Mouse (Mus musculus): ENCODE data around the gene Thrb. TPM values are rescaled to one million over a fixed set of nuclear protein-coding genes. Genes with fewer than 3 reads are reported as not detected.
A peak's percentile ranks its signal among the peaks of the same experiment; 100 is the strongest.

The Thrb gene
- total RNA-seq (2014; fragmentation: Nextera tagmentation) (0.17 and 0.49 TPM in 2 replicates), total RNA-seq (2017) (1.4 and 1.5 TPM in 2 replicates)

DNA sequence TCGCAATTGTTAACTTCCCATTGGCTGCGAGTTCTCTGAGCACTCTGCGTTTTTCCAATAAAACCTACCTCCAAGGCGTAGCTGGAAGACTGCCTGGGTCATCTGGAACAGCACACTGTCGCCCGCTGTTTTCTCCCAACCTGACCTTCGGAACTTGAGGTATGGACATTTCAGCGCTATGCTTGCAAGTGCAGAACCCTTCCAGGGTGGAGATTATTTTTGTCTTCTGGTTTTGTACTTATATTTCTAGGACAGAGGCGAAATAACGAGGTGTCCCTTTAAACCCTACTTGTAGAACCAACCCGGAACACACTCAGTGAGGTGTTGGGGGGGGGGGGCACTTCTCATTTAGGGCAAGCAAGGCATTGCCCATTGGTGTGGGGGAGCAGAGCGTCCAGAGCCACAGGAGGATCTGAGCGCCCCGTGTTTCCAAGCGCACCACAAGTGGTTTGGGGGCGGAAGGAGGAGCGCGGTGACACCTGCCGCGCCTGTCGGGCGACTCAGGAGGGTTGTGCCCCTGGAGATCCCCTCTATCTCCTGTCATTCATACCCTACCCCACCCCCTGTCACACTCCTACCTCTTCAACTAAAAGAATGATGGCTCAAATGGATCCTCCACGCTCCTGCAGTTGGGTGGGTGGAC is at the start of gene Thrb:
TSS of gene Thrb (plus strand) at position 576 of the 643 bp plus-strand sequence.
- ATAC-seq (replicated peaks; ENCODE audit: poor library complexity, severe bottlenecking): peak; percentile 47

- no peak for ATAC-seq (replicated peaks; ENCODE audit: poor library complexity, severe bottlenecking)
Observed at GRCm38 (mm10) chr14:17621671-17622070, 38.4 kb upstream of the Thrb start.

DNA sequence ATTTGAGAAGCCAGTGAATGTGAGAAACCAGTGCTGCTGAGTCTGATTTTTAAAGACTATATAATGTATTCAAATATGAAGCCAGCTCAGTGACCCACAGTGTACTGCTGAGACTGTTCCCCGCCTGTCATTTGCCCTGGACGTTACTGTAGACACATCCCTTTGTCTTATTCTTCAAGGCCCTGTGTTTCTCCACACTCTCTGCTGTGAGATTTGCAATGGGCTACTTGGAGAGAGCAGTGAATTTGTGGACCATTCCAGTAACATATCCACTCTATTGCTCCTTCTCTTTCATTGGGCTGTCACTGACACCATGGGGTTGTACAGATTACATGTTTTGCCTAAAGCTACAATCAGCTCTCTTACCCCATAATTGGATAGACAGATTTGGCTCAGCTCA is 36.1 kb upstream of the Thrb start:
- no peak for ATAC-seq (replicated peaks; ENCODE audit: poor library complexity, severe bottlenecking)

GRCm38 (mm10) chr14:17629215-17629614 is 30.8 kb upstream of the Thrb start:
- ATAC-seq (replicated peaks; ENCODE audit: poor library complexity, severe bottlenecking): no peak

DNA sequence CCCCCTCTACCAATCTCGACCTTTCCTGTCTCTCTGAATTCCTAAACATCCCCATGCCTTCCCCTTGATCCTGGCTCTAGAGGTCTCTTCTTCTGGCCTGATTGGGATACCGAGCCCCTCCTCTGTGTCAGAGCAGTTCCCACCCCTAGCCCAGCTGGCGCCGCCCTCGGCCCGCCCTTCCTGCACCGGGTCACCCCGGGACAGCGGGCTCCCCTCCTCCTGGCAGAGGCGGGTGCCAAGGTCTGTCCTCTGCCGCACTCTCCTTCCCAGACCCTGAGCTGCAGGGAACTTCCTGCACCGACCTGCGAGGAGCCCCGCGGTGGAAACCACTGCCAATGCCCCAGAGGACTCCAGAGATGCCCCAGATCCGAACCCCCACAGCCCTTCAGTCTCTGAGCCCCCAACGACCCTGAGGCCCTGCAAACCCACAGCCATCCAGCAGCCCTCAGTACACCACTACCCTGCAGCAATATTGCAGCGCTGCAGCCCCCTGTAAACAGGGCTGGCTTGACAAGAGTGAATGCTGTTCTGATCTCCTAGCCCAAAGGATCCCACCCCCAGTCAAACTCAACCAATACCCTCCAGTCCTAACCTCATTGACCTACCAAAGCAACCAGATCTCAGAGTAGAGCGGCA is 27.1 kb upstream of the Thrb start:
- peak; percentile 94 for ATAC-seq (replicated peaks; ENCODE audit: poor library complexity, severe bottlenecking)

- ATAC-seq (replicated peaks; ENCODE audit: poor library complexity, severe bottlenecking): no peak
Observed at GRCm38 (mm10) chr14:17636971-17637370, 23.1 kb upstream of the Thrb start.

DNA sequence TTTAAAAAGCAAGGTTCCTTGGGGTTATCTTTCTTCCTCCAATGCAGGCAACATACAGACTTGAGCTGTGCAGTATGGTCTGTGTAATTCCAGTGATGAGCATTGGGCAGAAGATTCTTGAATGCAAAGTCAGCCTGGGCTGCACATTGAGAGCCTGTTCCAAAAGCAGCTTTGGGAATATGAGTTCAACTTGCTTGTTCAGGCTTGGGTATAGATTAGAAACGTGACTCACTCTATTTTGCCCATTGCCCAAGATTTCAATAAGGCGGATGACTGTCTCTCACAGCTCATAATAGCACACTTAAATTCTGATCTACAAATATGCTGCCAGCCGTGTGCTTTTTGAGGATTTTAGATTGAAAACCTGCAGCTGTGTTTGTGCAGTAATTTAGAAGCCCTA is 18.3 kb upstream of the Thrb start:
- no peak for ATAC-seq (replicated peaks; ENCODE audit: poor library complexity, severe bottlenecking)

GRCm38 (mm10) chr14:17655084-17655483 is 5.0 kb upstream of the Thrb start:
- no peak for ATAC-seq (replicated peaks; ENCODE audit: poor library complexity, severe bottlenecking)

DNA sequence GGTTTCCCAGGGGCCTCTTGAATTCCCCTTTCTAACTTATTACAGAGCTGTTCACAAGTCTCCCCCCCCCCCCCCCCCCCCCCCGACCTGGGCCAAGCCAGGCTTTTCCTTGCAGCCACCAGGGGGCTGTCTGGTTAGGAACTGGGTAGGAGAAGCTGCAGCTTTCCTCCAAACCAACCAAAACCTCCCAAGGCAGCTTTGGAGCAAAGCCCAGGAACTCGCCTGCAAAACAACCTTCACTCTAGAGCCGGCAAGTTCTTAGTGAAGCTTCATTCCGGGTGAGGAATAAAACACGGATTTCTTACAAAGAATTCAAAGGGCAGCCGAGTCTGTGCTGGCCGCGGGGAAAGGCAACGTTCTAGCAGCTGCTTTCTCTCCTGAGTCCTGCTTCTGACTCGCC is 1.0 kb upstream of the Thrb start:
- ATAC-seq (replicated peaks; ENCODE audit: poor library complexity, severe bottlenecking): peak; percentile 50

DNA sequence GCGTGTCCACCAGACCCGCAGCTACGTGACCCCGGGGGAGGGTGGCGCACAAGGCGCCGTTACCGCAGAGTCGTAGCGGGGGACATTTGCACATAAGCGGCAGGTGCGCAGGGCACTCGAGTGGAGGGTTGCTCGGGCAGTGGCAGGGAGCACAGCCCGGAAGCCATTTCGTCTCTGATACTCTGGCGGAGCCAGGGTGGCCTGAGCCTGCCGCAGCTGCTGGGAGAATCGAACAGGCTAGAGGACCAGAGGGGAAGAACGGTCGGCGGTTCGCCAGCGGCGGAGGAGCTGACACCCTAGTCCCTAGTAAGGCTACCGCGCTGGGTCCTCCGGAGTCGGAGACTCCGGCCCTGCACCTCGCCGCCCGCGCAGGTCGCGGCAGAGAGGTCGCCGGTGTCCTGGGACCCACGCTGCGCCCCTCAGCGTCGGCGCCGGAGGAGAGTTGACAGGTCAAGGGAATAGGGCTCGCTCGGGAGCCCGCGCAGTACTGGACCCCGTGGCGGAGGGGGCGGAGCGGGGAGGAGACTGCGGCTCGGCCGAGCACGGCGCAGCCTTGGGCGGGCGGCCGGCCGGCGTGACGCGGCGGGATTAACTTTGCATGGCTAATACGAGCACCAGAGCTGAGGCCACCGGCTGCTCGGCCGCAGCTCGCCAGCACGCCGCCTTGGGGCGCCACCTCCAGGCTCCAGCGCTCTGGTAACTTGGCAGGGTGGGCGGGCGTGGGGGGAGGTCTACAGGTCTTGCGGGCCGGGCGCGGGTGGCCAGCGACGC is 453 bp downstream of the Thrb start:
- peak; percentile 66 for ATAC-seq (replicated peaks; ENCODE audit: poor library complexity, severe bottlenecking)

- ATAC-seq (replicated peaks; ENCODE audit: poor library complexity, severe bottlenecking): peak; percentile 12
Observed at GRCm38 (mm10) chr14:17661100-17661521, 1.1 kb downstream of the Thrb start.

DNA sequence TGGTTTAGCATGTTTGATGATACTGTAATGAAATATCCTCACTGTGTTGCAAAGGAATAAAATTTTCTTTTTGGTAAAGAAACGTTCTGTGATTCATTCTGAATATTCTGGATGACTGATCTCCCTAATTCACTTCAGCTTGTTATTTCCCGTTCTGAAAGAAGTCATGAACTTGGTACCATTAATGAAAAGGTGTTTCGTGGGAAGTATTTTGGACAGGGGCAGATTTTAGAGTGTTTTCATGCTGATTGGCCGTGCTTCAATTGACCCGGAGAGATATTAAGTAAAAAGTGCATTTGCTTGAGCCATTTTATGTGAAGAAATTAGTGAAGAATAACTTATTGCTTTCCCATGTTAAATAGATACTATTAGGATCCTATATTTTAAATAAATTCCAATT is 2.0 kb downstream of the Thrb start:
- no peak for ATAC-seq (replicated peaks; ENCODE audit: poor library complexity, severe bottlenecking)

DNA sequence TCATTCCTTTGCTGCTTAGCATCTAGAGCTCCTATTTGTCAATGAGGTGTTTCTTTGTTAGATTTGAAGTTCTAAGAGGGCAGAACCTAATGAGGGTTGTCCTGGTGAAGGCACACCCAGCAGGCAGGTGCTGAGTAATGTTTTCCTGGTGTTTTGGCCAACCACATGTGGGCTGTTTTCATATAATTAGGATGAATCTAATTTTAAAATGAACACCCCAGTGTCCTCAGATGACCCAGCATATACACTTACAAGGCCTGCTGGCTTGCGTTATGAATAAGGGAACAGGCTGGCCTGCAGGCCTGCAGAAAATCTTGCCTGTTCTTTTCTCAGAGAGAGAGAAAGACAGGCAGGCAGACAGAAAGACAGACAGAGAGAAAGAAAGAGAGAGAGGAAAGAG is 14.3 kb downstream of the Thrb start:
- no peak for ATAC-seq (replicated peaks; ENCODE audit: poor library complexity, severe bottlenecking)

DNA sequence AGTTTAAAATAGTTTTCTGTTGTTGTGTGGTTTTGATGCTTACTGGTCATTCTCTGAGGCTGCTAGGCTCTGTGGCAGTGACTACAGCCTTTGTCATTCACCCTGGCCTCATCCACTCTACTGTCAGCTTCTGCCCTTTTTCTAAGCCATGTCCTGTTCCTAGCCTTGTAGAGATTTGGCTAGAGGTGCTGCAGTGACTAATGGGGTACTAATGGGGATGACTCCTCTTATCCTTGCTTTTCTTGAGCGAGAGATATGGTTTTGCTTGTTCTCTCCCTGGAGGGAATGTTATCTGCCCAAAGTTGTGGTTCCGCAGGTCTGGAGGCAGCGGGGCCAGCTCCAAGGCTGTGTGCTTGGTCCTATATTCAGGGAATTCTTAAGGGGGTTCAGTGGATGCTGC is 15.2 kb downstream of the Thrb start:
- ATAC-seq (replicated peaks; ENCODE audit: poor library complexity, severe bottlenecking): no peak

DNA sequence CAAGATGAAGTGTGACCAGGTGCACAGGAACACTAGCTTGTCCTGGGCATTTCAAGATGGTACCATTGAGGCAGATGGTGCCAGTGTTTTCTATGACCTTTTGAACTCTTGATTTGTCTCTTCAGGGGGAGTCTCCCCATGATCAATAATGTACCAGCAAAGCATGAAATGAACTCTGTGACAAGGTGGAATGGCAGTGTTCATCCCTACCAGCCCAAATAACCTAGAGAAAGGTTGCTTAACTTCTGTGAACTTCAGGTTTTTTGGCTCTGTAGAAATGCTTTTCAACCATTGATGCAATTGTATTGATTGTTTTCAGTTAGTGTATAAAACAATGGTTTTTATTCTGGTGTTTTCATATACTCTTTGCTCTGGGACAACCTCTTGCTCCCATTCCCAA is 21.4 kb downstream of the Thrb start:
- no peak for ATAC-seq (replicated peaks; ENCODE audit: poor library complexity, severe bottlenecking)

DNA sequence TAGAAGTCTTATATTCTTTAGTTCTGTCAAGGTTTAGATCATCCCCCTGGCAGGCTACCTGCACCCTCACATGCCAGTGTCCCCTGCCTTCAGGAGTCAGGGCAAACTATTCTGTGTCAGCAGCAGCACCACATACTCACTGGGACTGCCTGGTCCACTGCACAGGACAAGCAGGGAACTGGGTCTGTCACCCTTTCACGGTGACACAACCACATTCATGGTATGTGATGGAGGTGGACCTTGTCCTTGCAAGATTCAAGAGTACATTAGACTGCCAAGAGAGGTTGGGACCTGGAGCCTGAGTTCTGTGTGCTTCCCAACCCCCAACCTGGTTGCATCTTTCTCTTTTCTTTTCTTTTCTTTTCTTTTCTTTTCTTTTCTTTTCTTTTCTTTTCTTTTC is 24.8 kb downstream of the Thrb start:
- ATAC-seq (replicated peaks; ENCODE audit: poor library complexity, severe bottlenecking): no peak

DNA sequence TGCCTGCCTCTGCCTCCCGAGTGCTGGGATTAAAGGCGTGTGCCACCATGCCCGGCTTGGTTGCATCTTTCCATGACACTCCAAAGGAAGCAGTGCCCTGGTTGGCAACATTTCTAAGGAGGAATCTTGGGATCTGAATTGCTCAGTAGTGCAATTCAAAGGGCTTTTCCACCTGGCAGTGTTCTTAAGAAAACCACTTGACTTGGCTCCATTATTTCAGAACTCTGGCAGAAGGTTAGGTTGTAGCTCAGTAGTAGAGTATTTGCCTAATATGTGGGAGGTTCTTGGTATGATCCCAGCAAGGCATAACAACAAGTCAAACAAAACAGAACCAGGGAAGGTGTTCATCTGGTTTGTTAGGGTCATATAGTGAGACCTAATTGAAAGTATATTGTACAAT is 25.4 kb downstream of the Thrb start:
- ATAC-seq (replicated peaks; ENCODE audit: poor library complexity, severe bottlenecking): no peak

DNA sequence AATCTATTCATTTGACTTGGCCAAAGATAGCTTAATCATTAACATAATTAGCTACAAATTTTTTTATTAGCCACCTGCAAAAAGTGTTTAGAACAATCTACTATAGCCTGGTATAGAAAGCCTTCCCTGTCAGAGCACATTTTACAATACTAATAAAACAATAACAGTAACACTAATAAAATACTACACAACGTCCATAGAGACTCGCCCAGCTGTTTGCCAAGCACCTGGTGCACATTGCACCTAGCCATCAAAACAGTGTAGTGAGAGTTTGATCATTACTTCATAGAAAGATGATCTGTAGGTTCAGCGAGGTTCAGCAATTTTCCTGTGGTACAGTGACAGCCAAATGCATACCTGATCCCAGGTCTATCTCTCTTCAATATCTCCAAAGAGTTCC is 26.9 kb downstream of the Thrb start:
- ATAC-seq (replicated peaks; ENCODE audit: poor library complexity, severe bottlenecking): no peak

- ATAC-seq (replicated peaks; ENCODE audit: poor library complexity, severe bottlenecking): no peak
Observed at GRCm38 (mm10) chr14:17691246-17691645, 31.2 kb downstream of the Thrb start.

DNA sequence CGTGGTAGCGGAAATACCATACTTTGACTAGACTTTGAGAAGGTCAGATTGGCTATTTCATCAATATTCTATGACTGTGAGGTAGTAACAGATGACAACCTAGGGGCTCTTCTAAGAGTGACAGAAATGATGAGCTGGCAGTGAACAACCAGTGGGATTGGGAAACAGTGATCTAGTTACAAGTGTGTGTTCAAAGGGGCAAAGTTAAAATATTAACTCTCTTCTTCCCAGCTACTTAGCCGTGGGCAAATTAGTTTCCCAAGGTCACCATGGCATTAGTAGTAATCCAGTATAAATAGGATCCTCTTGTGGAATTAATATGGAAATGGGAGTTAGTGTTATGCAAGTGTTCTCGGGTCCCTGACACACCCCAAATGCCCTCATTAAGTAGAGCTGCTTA is 35.5 kb downstream of the Thrb start:
- no peak for ATAC-seq (replicated peaks; ENCODE audit: poor library complexity, severe bottlenecking)

- no peak for ATAC-seq (replicated peaks; ENCODE audit: poor library complexity, severe bottlenecking)
Observed at GRCm38 (mm10) chr14:17697920-17698632, 38.0 kb downstream of the Thrb start.
